Mouse (Mus musculus) adrenal gland, postnatal 25 days (tissue): ENCODE measurements at regions not wholly inside any gene's neighbourhood (a gene's known extent, or its start where the extent isn't known, plus 50 kb on each side); places are given as distances from the start of the nearest gene placed in this dataset.

Experiments
- DNase-seq: peaks from one replicate; pipeline ENCODE4 v3.0.0; 2021; ENCODE audit warnings: mixed read lengths

GRCm38 (mm10) chr11:112125249-112125933 is 656.6 kb upstream of the Sox9 start:
- no peak for DNase-seq

GRCm38 (mm10) chr11:112130090-112130489 is 651.9 kb upstream of the Sox9 start:
- no peak for DNase-seq

GRCm38 (mm10) chr11:112137401-112138020 is 644.5 kb upstream of the Sox9 start:
- no peak for DNase-seq

GRCm38 (mm10) chr11:112140058-112140457 is 642.0 kb upstream of the Sox9 start:
- DNase-seq: no peak

GRCm38 (mm10) chr11:112140495-112140894 is 641.5 kb upstream of the Sox9 start:
- no peak for DNase-seq

DNA sequence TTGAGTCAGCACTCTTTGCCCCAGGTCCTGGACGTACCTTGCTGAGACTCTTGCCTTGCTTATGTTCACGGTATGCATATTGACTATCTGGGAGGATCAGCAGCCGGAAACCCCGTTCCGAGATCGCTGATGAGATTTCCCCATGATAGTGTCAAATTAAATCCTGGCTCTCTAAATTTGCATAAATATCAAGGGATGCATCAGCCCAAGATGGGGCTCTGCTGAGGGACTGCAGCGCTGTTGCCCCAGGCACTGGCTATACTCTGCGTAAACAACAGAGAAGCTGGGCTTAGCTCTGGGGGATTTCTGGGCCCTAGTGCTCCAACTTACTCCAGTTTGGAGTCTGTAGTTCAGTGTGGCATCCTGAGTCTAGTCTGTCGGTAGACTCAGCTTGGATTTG is 641.1 kb upstream of the Sox9 start:
- no peak for DNase-seq

DNA sequence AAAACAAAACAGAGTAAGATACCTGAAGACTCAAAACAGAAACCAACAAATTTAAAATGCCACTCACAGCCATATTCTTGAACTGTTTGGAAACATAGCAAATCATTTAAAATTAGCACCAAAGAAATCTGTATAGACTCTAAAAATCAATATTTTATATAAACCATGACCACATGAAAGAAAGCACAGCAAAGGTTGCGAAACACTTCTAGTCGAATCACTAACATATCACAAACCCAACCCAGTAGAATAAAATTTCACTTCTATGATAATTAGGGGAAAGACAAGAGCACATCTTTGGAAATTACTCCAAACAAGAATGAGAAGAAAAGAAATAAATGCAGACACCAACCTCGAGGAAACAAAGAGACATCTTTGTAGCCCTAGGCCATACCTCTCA is 630.0 kb upstream of the Sox9 start:
- no peak for DNase-seq

DNA sequence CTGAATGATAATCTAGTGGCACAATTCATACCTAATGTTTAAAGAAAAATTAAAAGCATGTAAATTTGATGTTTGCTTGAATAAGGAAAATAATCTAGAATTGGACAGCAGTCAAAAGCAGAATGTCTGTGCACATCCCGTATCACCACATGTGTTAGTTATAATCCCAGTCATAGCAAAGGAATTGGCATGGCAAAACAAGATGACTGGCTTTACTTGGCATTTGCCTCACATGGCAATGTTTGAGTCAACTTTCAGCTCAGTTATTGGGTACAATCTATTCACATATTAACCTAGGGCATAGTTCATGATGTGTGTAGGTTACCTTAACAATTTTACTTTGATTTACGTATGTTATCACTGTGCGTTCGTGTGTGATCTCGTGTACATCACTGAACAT is 628.8 kb upstream of the Sox9 start:
- no peak for DNase-seq

DNA sequence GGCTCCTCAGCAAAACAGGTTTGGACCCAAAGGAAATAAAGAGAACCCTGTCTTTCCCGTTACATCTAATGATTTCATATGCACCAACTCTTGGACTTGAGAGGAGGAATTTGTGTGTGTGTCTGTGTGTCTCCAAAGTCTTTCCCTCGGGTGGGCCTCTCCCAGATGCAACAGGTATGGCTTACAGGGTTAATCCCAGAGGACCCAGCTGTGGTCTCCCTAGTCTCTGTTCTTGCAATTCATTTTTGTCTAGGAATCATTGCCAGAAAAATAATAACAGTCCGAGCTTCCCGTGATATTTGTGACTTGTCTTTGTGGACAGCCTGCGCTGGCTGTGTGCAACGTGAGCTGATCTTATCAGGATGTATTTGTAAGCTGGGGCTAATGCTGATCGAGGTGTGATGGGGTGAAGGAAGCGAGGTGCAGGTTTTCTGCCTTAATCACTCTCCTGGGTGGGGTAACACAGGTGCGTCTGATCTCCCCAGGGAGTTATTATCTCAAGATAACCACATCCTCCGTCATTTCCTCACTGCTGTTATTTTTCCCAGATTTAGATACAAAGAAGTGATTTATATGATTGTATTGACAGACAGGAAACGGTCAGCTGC is 627.2 kb upstream of the Sox9 start:
- no peak for DNase-seq

DNA sequence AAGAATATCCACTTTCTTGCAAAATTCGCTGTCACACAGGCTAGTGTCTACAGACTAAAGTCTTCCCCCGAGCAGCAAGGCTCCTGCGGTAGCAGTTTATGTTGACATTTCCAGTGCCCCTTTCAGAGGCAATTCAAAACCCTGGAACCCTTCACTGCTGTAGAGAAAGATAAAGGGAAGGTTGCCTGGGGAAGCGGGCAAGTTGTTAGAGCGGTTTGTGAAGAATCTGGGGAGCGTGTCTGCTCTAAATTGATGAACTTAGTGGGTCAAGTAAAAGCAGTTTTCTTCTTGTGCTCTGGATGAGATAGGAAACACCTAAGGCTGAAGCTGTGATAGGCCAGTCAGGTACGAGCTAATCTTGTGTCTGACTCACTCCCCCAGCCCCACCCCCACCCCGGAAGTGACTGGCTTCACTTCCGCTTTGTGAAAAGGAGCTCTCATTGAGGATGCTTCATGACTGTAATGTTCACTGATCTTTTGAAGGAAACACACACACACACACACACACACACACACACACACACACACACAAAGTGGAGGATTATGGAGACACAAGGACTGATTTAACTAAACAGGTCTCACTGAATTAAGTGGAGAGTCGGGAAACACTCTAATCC is 626.6 kb upstream of the Sox9 start:
- DNase-seq: no peak

DNA sequence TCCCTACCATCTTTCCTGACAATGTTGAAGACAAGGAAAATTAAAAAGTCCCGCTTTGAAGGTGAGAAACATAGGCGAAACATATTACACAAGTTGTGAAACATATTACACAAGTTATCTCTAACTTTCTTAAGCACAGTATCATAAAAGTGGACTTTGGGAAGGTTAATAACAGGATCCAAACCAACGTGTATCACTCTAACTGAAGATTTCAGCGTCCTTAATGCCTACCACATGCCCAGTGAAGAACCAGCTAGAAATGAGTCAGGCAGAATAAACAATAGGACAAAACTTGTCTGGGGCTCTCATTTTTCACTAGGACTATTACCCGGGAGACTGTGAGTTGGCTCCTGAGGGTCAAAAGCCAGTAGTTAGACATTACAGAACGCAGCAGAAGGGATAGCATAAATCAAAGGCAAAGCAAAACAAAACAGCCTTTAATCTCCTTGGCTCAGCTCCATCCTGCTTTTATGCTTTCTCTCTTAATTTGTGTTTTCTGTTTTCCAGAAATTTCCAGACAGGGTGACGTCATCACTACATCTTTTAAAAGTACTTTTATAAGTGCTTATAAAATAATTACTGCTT is 618.3 kb upstream of the Sox9 start:
- no peak for DNase-seq

- DNase-seq: peak; percentile 14
Observed at GRCm38 (mm10) chr11:112173585-112173984, 608.4 kb upstream of the Sox9 start.

DNA sequence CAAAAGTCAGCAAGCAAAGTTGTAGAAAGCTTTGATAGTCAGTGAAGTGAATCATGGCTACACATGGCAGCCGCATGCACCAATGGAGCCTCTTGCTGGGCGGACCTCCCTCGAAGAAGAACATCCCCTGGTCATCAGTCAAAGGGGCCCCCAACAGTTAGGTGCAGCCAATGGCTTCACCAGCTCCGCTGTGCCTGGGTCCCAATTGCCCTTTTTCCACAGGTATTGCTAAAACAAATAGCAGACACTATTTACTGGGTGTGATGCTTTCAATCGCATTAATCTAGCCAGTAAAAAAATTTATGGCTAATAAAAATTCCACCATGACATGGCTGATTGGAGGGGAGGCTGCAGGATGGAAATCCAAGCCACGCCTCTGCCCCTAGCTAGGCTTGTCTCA is 606.7 kb upstream of the Sox9 start:
- no peak for DNase-seq

- DNase-seq: no peak
Observed at GRCm38 (mm10) chr11:112180666-112181065, 601.4 kb upstream of the Sox9 start.

DNA sequence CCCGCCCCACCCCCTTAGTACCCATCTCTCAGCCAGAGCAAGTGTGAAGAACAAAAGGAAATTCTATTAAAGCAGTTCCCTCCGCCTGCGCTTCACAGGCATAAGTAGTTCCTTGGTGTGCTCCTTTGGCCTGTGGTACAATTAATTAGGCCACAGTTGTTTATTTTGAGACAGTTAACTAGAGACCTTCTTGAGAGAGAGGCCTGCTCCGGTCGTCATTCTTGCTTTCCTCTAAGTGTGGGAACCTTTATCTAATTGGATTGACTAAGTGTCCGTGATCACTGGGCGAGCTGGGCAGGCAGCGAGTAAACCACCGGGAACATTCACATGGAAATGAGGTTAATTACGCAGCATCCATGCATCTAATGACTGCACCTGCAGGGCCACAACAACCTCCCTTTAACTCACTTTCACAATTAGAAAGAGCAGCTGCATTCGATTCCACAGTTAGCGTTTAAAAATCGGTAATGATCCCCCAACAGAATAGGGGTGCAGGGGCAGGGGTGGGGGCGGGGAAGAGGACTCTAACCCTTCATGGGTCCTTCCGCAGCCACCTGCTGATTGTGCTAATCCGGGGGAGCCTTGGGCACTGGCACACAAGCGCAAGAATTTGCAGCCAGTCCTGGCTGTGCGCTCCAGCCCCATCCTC is 584.3 kb upstream of the Sox9 start:
- DNase-seq: no peak

DNA sequence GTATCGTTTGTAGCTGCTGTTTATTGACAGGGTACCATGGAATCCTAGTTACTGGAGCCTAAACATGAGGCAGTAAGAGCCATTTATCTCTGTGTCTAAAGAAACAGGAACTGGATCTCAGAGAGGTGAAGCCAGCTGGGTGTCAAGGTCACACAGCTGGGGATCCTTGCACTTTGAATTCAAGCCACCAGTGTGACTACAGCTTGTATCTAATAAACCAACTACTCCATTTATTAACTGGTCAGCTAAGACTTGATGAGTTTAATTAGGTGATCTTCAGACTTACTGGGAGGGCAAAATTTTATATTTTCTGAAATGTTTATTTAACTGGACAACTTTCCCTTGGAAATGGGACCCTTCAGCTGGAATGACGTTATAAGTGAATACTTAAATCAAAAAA is 577.5 kb upstream of the Sox9 start:
- DNase-seq: no peak

DNA sequence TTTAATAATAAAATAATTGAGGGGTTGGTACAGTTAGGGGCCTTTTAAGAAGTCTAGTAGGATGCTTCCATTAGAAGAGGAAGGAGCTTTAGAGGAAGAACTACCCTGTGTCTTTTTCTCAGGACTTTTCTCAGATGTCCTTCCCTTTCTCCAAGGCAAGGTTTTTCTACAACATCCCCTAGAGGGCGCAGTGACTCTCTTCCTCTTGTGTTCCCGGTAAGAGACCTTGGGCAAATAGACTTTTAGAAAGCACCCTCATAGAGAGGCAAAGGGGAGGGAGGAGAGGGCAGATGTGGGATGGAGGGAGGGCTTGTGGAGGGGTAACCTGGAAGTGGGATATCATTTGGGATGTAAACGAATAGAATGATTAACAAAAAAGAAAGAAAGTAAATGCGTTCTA is 572.6 kb upstream of the Sox9 start:
- peak; percentile 31 for DNase-seq

DNA sequence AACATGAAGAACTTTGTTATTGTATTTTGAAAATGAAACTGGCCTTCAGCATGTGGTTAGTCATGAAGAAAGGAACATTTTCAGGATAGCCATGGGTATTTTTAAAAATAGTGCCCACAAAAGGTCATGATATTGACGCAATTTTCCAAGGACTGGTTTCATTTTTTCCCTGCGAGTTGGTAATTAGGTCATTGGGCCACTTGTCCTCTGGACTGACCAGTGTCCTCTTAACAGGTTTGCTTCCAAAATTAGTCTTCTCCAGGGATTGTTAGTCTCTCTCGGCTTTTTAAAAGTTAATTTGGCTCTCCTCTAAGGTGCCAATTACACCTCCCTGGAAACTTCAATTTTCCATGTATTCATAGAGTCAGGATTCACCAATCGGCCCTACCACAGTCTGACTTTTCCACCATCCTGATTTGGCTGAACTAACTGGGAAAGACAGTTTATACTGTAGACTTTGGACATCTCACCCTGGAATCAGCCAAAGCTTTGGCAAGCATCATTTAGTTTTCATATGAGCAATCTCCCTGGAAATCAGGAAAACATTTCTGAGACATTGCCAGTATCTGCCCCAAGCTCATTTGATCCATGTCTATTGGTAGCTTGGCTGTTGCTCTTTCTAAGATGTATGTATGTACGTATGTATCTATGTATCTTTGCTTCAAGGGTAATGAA is 562.8 kb upstream of the Sox9 start:
- DNase-seq: no peak

DNA sequence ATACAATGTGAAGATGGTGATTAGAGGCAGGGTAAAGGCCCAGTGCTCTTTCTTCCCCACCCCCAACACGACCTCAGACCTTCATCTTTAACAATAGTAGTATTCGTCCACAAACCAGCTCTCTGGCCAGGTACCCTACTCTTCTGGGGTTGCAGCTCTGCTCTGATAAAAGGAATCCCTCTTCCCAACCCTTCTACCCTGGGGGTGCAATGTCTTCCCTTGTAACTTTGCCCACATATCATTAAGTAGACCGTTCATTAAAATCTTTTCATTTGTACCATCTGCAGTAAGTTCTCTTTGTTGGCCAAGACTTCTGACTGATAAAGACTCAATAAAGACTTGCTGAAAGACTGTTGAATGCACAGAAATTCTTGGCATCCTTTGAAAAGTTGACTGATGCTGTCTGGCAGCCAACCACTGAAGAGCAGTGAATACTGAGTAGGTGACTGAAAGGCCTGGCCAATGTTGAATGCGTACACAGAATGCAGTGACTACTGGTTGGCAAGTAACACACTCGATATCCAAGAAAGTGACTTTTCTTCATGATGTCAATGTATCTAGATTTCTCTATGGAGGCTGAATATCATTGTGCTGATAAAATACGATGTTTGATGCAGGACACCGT is 547.4 kb upstream of the Sox9 start:
- DNase-seq: no peak

- no peak for DNase-seq
Observed at GRCm38 (mm10) chr11:112238960-112239884, 542.8 kb upstream of the Sox9 start.
